Mouse (Mus musculus): ENCODE data around the gene Acap2. TPM values are rescaled to one million over a fixed set of nuclear protein-coding genes. Genes with fewer than 3 reads are reported as not detected.

The Acap2 gene
- total and polyA plus RNA-seq, 3 experiments, result 31.5 to 47.4 (median 36.9) TPM

DNA sequence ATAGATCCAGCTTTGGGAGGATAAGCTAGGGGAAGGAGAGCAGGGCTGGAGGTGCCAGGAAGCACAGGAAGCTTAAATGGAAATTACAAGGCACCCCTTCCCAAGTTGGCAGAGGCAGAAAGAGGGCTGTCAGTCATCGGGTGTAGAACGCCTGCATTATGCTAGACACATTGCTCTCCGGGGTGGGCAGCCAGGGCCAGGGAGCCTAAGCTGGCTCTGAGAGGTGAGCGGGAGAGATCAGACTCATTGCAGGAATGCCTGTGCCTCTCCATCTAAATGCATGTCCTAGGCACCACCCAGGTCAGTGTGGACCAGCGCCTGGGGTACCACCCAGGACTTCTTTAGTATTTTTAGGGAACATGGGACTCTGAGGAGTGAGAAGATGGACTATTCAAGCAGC lies 123.6 kb downstream of the Acap2 start:
- no peak overlapping the region for H3K9ac ChIP-seq (ENCODE audit: insufficient read depth, low read depth)
- TF ChIP-seq MAX (IDR thresholded peaks at IDR 0.05; ENCODE audit: low read length) (no peak), MEF2A (IDR thresholded peaks at IDR 0.05; ENCODE audit: borderline replicate concordance, low read depth, low read length) (no peak), UBTF (IDR thresholded peaks at IDR 0.05; ENCODE audit: low read depth, low read length) (no peak), ZMIZ1 (IDR thresholded peaks at IDR 0.05; ENCODE audit: low read depth, low read length) (no peak), MYC (IDR thresholded peaks at IDR 0.05; ENCODE audit: low read depth, low read length) (no peak), ZC3H11A (IDR thresholded peaks at IDR 0.05; ENCODE audit: low read depth, low read length) (no peak), RAD21 (IDR thresholded peaks at IDR 0.05; ENCODE audit: low read depth, low read length) (no peak), CTCF (conservative IDR thresholded peaks at IDR 0.05 in 1 of 2, IDR thresholded peaks at IDR 0.05 in 1 of 2; ENCODE audit: low read depth in 2 of 2, low read length in 2 of 2) (no peak), SIN3A (IDR thresholded peaks at IDR 0.05; ENCODE audit: low read length) (no peak), TBP (conservative IDR thresholded peaks at IDR 0.05; ENCODE audit: low read depth, low read length) (no peak), ETS1 (conservative IDR thresholded peaks at IDR 0.05; ENCODE audit: low read depth, low read length) (no peak), BHLHE40 (IDR thresholded peaks at IDR 0.05; ENCODE audit: low read depth, low read length) (no peak), MAFK (IDR thresholded peaks at IDR 0.05; ENCODE audit: insufficient replicate concordance, low read length) (no peak), TCF12 (IDR thresholded peaks at IDR 0.05; ENCODE audit: low read depth, low read length) (no peak), NRF1 (IDR thresholded peaks at IDR 0.05; ENCODE audit: low read depth, low read length) (no peak)
- no peak overlapping the region for H3K4me3 ChIP-seq (replicated peaks in 1 of 3; ENCODE audit: low read depth in 2 of 3, low read length in 2 of 3, poor library complexity in 1 of 3)
- no peak overlapping the region for H3K4me2 ChIP-seq (ENCODE audit: insufficient read depth, low read depth, poor library complexity, severe bottlenecking)
- peaks cover 4 to 43% of the 10 kb centered on the region in 2 experiments for H3K36me3 ChIP-seq (replicated peaks in 1 of 2; ENCODE audit: control insufficient read depth in 1 of 2, insufficient read depth in 1 of 2, low read length in 1 of 2)
- in situ Hi-C loops (cut with MboI; ENCODE audit: low pct_ligation_motif_present, low pct_unique_long_range_greater_than_20kb, low sequenced_read_pairs) (no loop called here), dilution Hi-C loops (cut with MboI; ENCODE audit: extremely low pct_ligation_motif_present, extremely low pct_unique_long_range_greater_than_20kb, low sequenced_read_pairs) (no loop called here)
- no peak overlapping the region for H3K27ac ChIP-seq (ENCODE audit: insufficient read depth, low read depth)
- H3K9me3 ChIP-seq (replicated peaks; ENCODE audit: low read length), result no peaks in the 10 kb centered on the region
- DNase-seq (ENCODE audit: extremely low read depth), result no peak
- H3K27me3 ChIP-seq (replicated peaks), result no peaks in the 10 kb centered on the region
- H3K79me2 ChIP-seq (replicated peaks; ENCODE audit: control insufficient read depth, extremely low read depth, insufficient read depth, poor library complexity, severe bottlenecking), result peaks cover 3% of the 10 kb centered on the region; the same call in 1 of the 2 replicates
- peaks cover 29 to 65% of the 10 kb centered on the region in 2 experiments for H3K4me1 ChIP-seq (ENCODE audit: control insufficient read depth in 1 of 2, insufficient read depth in 2 of 2)

DNA sequence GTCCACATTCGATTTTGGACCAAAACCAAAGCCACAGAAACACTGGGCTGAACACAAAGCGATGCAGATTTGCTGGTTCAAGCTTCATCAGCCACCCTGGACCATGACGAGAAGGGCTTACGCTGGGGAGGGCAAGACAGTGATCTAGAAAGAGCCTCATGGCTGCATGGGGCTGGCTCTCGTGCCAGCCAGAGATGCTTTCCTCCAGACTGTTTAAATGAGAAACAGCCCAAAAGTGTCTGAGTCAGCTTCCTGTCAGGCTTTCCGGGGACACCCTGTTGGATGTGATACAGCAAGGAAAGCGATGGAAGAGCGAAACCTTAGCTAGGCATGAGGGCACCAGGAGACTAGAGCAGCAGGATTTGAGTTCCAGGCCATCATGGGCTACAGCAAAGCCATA lies 124.6 kb downstream of the Acap2 start:
- peaks cover 3% of the 10 kb centered on the region; the same call in 1 of the 2 replicates for H3K79me2 ChIP-seq (replicated peaks; ENCODE audit: control insufficient read depth, extremely low read depth, insufficient read depth, poor library complexity, severe bottlenecking)
- no peaks in the 10 kb centered on the region for H3K27me3 ChIP-seq (replicated peaks)
- in situ Hi-C loops (cut with MboI; ENCODE audit: low pct_ligation_motif_present, low pct_unique_long_range_greater_than_20kb, low sequenced_read_pairs) (no loop called here), dilution Hi-C loops (cut with MboI; ENCODE audit: extremely low pct_ligation_motif_present, extremely low pct_unique_long_range_greater_than_20kb, low sequenced_read_pairs) (no loop called here)
- no peak overlapping the region for H3K4me2 ChIP-seq (ENCODE audit: insufficient read depth, low read depth, poor library complexity, severe bottlenecking)
- TF ChIP-seq HCFC1 (IDR thresholded peaks at IDR 0.05; ENCODE audit: low read depth, low read length), result no peak
- TF ChIP-seq NRF1 (IDR thresholded peaks at IDR 0.05; ENCODE audit: low read depth, low read length), result no peak
- TF ChIP-seq ZMIZ1 (IDR thresholded peaks at IDR 0.05; ENCODE audit: low read depth, low read length), result no peak
- H3K36me3 ChIP-seq (replicated peaks in 1 of 2; ENCODE audit: control insufficient read depth in 1 of 2, insufficient read depth in 1 of 2, low read length in 1 of 2), result peaks cover 4 to 51% of the 10 kb centered on the region in 2 experiments
- H3K9ac ChIP-seq (ENCODE audit: insufficient read depth, low read depth), result no peak overlapping the region
- H3K27ac ChIP-seq (ENCODE audit: insufficient read depth, low read depth), result no peak overlapping the region
- H3K4me3 ChIP-seq (replicated peaks in 1 of 3; ENCODE audit: low read depth in 2 of 3, low read length in 2 of 3, poor library complexity in 1 of 3), result no peak overlapping the region
- H3K4me1 ChIP-seq (ENCODE audit: control insufficient read depth in 1 of 2, insufficient read depth in 2 of 2), result peaks cover 26 to 59% of the 10 kb centered on the region in 2 experiments
- H3K9me3 ChIP-seq (replicated peaks; ENCODE audit: low read length), result no peaks in the 10 kb centered on the region
- no peak for DNase-seq (ENCODE audit: extremely low read depth)

All from CH12.LX (cell line).